Mouse (Mus musculus): ENCODE measurements around the gene Slc22a18. TPM values are rescaled to one million over a fixed set of nuclear protein-coding genes. Genes with fewer than 3 reads are reported as not detected.
A peak's percentile ranks its signal among the peaks of the same experiment; 100 is the strongest.

Gene Slc22a18
- total and polyA plus RNA-seq, 3 experiments = 5.8 to 19.8 TPM; not detected in 1

DNA sequence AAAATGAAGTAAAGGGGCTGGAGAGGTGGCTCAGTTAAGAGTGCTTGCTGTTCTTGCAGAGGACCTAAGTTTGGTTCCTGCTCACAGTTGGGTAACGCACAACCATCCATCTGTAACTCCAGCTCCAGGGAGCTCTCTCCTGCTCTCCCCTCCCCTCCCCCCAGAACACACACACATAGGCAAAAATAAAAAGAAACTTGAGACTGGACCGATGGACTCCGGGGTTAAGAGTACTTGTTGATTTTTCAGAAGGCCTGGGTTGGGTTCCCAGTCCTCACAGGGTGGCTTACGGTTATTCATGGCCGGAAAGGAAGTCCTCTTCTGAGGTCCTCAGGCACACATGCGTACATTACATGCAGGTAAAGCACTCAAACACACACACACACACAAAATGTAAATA lies 30.4 kb downstream of the Slc22a18 start:
- no peak overlapping the region for H3K27ac ChIP-seq (ENCODE audit: control insufficient read depth, low read depth, low read length)
- H3K27me3 ChIP-seq (ENCODE audit: control insufficient read depth in 1 of 2, insufficient read depth in 2 of 2, low read length in 2 of 2) = no peaks in the 10 kb centered on the region
- no peak overlapping the region for H3K9ac ChIP-seq (ENCODE audit: control insufficient read depth, low read depth, low read length, poor library complexity, severe bottlenecking)
- H3K4me3 ChIP-seq (ENCODE audit: control insufficient read depth in 1 of 2, insufficient read depth in 1 of 2, low read depth in 2 of 2, low read length in 2 of 2) = no peak overlapping the region
- peaks cover 0 to 6% of the 10 kb centered on the region in 2 experiments; a peak in 2 of 4 replicates for H3K36me3 ChIP-seq (ENCODE audit: control insufficient read depth in 1 of 2, insufficient read depth in 2 of 2, low read length in 2 of 2)
- H3K79me2 ChIP-seq (ENCODE audit: control insufficient read depth, insufficient read depth, low read length, poor library complexity) = peaks cover 10% of the 10 kb centered on the region
- no peak for TF ChIP-seq CHD1 (IDR thresholded peaks at IDR 0.05; ENCODE audit: low read depth, low read length)
- no peak for TF ChIP-seq USF2 (IDR thresholded peaks at IDR 0.05; ENCODE audit: borderline replicate concordance in 1 of 2, insufficient read depth in 1 of 2, low read depth in 1 of 2, low read length in 2 of 2)
- TF ChIP-seq POLR2AphosphoS2 (IDR thresholded peaks at IDR 0.05; ENCODE audit: low read length) = no peak
- no peak for TF ChIP-seq RCOR1 (IDR thresholded peaks at IDR 0.05; ENCODE audit: low read depth, low read length)
- no peak for TF ChIP-seq GATA1 (IDR thresholded peaks at IDR 0.05; ENCODE audit: low read depth, low read length)
- no peak for TF ChIP-seq NELFE (IDR thresholded peaks at IDR 0.05; ENCODE audit: low read depth, low read length)
- no peak for TF ChIP-seq GABPA (IDR thresholded peaks at IDR 0.05; ENCODE audit: low read depth, low read length)
- no peak for TF ChIP-seq NRF1 (IDR thresholded peaks at IDR 0.05; ENCODE audit: insufficient read depth, low read depth, low read length, poor library complexity, severe bottlenecking)
- no peak for TF ChIP-seq UBTF (IDR thresholded peaks at IDR 0.05; ENCODE audit: borderline replicate concordance, insufficient read depth, low read depth, low read length)
- no peak for TF ChIP-seq MYB (IDR thresholded peaks at IDR 0.05; ENCODE audit: low read depth, low read length)
- TF ChIP-seq USF1 (IDR thresholded peaks at IDR 0.05; ENCODE audit: low read depth, low read length) = no peak
- no peak for TF ChIP-seq CHD2 (IDR thresholded peaks at IDR 0.05; ENCODE audit: low read length)
- TF ChIP-seq E2F4 (IDR thresholded peaks at IDR 0.05; ENCODE audit: borderline replicate concordance, low read depth, low read length) = no peak
- no peak for TF ChIP-seq ZNF384 (IDR thresholded peaks at IDR 0.05; ENCODE audit: low read depth, low read length)
- TF ChIP-seq CTCF (IDR thresholded peaks at IDR 0.05 in 2 of 3, conservative IDR thresholded peaks at IDR 0.05 in 1 of 3; ENCODE audit: control insufficient read depth in 1 of 3, insufficient read depth in 1 of 3, low read depth in 2 of 3, low read length in 3 of 3, poor library complexity in 1 of 3, severe bottlenecking in 1 of 3) = no peak
- TF ChIP-seq JUND (IDR thresholded peaks at IDR 0.05; ENCODE audit: low read depth, low read length) = no peak
- no peak for TF ChIP-seq MAX (IDR thresholded peaks at IDR 0.05; ENCODE audit: low read length)
- TF ChIP-seq EP300 (IDR thresholded peaks at IDR 0.05; ENCODE audit: low read depth in 1 of 2, low read length in 2 of 2) = no peak
- no peak for TF ChIP-seq ZKSCAN1 (IDR thresholded peaks at IDR 0.05; ENCODE audit: low read depth, low read length)
- no peak for TF ChIP-seq TBP (IDR thresholded peaks at IDR 0.05; ENCODE audit: low read depth, low read length)
- no peaks in the 10 kb centered on the region for H3K9me3 ChIP-seq (replicated peaks; ENCODE audit: insufficient read depth, low read length)
- peaks cover 5 to 14% of the 10 kb centered on the region in 2 experiments; a peak in 3 of 4 replicates for H3K4me1 ChIP-seq (ENCODE audit: control insufficient read depth in 1 of 2, insufficient read depth in 2 of 2, low read length in 2 of 2)
- no peak for DNase-seq (ENCODE audit: low read depth, low spot score)

DNA sequence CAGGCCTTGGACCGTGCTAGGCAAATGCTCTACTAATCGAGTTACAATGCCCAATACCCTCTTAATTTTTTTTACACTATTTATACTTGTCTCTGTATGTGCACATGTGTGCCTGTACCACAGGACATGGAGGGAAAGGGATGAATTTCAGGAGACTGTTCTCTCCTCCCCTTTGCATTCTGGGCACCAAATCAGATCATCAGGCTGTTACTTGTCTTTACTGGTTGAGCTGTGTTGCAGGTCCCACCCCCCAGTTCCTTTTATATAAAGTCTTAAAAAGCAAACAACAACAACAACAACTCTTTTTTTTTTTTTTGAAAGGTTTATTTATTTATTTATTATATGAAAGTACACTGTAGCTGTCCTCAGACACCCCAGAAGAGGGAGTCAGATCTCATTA lies 31.9 kb downstream of the Slc22a18 start:
- Histone ChIP-seq H3K36me3 (ENCODE audit: control insufficient read depth in 1 of 2, insufficient read depth in 2 of 2, low read length in 2 of 2) (peaks cover 0 to 6% of the 10 kb centered on the region in 2 experiments; a peak in 2 of 4 replicates), H3K79me2 (ENCODE audit: control insufficient read depth, insufficient read depth, low read length, poor library complexity) (peaks cover 10% of the 10 kb centered on the region), H3K4me1 (ENCODE audit: control insufficient read depth in 1 of 2, insufficient read depth in 2 of 2, low read length in 2 of 2) (peaks cover 5 to 14% of the 10 kb centered on the region in 2 experiments; a peak in 3 of 4 replicates), H3K9me3 (replicated peaks; ENCODE audit: insufficient read depth, low read length) (no peaks in the 10 kb centered on the region), H3K9ac (ENCODE audit: control insufficient read depth, low read depth, low read length, poor library complexity, severe bottlenecking) (no peak overlapping the region), H3K27me3 (ENCODE audit: control insufficient read depth in 1 of 2, insufficient read depth in 2 of 2, low read length in 2 of 2) (no peaks in the 10 kb centered on the region), H3K27ac (ENCODE audit: control insufficient read depth, low read depth, low read length) (no peak overlapping the region), H3K4me3 (ENCODE audit: control insufficient read depth in 1 of 2, insufficient read depth in 1 of 2, low read depth in 2 of 2, low read length in 2 of 2) (no peak overlapping the region)
- peak; percentile 58 for DNase-seq (ENCODE audit: low read depth, low spot score)
- no peak for TF ChIP-seq BHLHE40 (IDR thresholded peaks at IDR 0.05; ENCODE audit: borderline replicate concordance, low read depth, low read length)
- no peak for TF ChIP-seq UBTF (IDR thresholded peaks at IDR 0.05; ENCODE audit: borderline replicate concordance, insufficient read depth, low read depth, low read length)
- TF ChIP-seq ELF1 (IDR thresholded peaks at IDR 0.05; ENCODE audit: low read depth, low read length) = no peak
- no peak for TF ChIP-seq MXI1 (IDR thresholded peaks at IDR 0.05; ENCODE audit: low read depth, low read length)
- no peak for TF ChIP-seq ETS1 (IDR thresholded peaks at IDR 0.05; ENCODE audit: low read depth, low read length)
- TF ChIP-seq RCOR1 (IDR thresholded peaks at IDR 0.05; ENCODE audit: low read depth, low read length) = no peak
- TF ChIP-seq MAZ (IDR thresholded peaks at IDR 0.05; ENCODE audit: low read depth, low read length) = no peak
- TF ChIP-seq TCF12 (IDR thresholded peaks at IDR 0.05; ENCODE audit: low read depth, low read length) = no peak
- TF ChIP-seq RAD21 (IDR thresholded peaks at IDR 0.05; ENCODE audit: low read depth, low read length) = no peak
- TF ChIP-seq MYB (IDR thresholded peaks at IDR 0.05; ENCODE audit: low read depth, low read length) = no peak
- no peak for TF ChIP-seq USF2 (IDR thresholded peaks at IDR 0.05; ENCODE audit: borderline replicate concordance in 1 of 2, insufficient read depth in 1 of 2, low read depth in 1 of 2, low read length in 2 of 2)
- no peak for TF ChIP-seq TBP (IDR thresholded peaks at IDR 0.05; ENCODE audit: low read depth, low read length)
- TF ChIP-seq MAX (IDR thresholded peaks at IDR 0.05; ENCODE audit: low read length) = no peak
- TF ChIP-seq ZNF384 (IDR thresholded peaks at IDR 0.05; ENCODE audit: low read depth, low read length) = no peak
- TF ChIP-seq ZC3H11A (IDR thresholded peaks at IDR 0.05; ENCODE audit: low read depth, low read length) = no peak
- no peak for TF ChIP-seq POLR2A (IDR thresholded peaks at IDR 0.05; ENCODE audit: control insufficient read depth in 1 of 2, insufficient read depth in 1 of 2, low read depth in 1 of 2, low read length in 2 of 2, poor library complexity in 1 of 2)
- TF ChIP-seq GATA1 (IDR thresholded peaks at IDR 0.05; ENCODE audit: low read depth, low read length) = no peak
